Mouse (Mus musculus) megakaryocyte, embryonic 14.5 days (primary cell): Measurements from ENCODE around the gene Tbc1d4.

Experiments
- FLI1 ChIP-seq: IDR thresholded peaks from 2 replicates; pipeline ENCODE4 v1.6.1; 2012; ENCODE audit warnings: low read length, inconsistent platforms, mixed read lengths
- GATA1 ChIP-seq: IDR thresholded peaks from 3 replicates; pipeline ENCODE4 v1.6.1; 2012; ENCODE audit warnings: mixed read lengths, low read length, inconsistent platforms, borderline replicate concordance

DNA sequence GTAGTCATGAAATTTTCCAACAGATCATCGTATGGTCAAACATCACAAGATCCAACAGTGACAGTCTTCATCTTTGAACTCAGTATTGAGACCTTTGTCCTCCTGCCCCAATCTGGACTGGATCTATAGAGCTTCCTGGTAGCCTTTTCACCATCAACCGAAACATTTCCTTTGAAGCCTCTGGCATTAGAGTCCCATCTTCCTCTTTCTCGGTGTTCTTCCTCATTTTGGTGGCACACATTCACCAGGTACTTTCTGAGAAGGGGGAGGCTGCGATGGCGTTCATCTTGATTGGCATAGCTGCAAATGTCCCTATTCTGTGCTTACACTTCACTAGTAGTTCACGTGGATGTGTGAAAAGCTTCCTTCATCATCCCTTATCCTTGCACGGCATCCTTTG lies 127.8 kb downstream of the Tbc1d4 start:
- no peak for TF ChIP-seq FLI1
- TF ChIP-seq GATA1, result no peak
